ENCODE assay signal across 9 mouse cellular contexts in genomic region chr17:64170019-64170418, GRCm38 (mm10).
"Had no signal": no experiment of that assay in that cellular context is flagged by ENCODE, and none has a peak within 500 bp of the region (broad histone marks: within the 10 kb centered on the region; RNA-seq: fewer than 3 reads in every experiment).

No protein-coding gene starts in this region.

- H3K9ac ChIP-seq: kidney, embryonic 15.5 days; limb, embryonic 12.5 days; liver, embryonic 13.5 days; liver, postnatal 0 days had no signal

- H3K36me3 ChIP-seq: kidney, embryonic 15.5 days; limb, embryonic 12.5 days; liver, embryonic 13.5 days had no signal

- H3K9me3 ChIP-seq: kidney, embryonic 15.5 days; liver, embryonic 13.5 days had no signal

- H3K27me3 ChIP-seq: kidney, embryonic 15.5 days; limb, embryonic 12.5 days; liver, embryonic 13.5 days had no signal

- DNase-seq: kidney, adult 18-20 months; kidney, postnatal 25 days; liver; liver, embryonic 13.5 days; liver, postnatal 0 days; lung, postnatal 36 days; thymus, postnatal 36 days had no signal

- ATAC-seq: liver, postnatal 0 days had no signal

- H3K4me3 ChIP-seq: kidney, embryonic 15.5 days; limb, embryonic 12.5 days; liver, embryonic 13.5 days had no signal

- H3K27ac ChIP-seq: kidney, embryonic 15.5 days; limb, embryonic 12.5 days; liver, embryonic 13.5 days had no signal

- H3K4me2 ChIP-seq: kidney, embryonic 15.5 days; limb, embryonic 12.5 days; liver, embryonic 13.5 days had no signal

- H3K4me1 ChIP-seq: kidney, embryonic 15.5 days; limb, embryonic 12.5 days; liver, embryonic 13.5 days had no signal
